Mouse (Mus musculus): ENCODE data around the gene Dnpep. TPM values are rescaled to one million over a fixed set of nuclear protein-coding genes. Genes with fewer than 3 reads are reported as not detected.

The Dnpep gene
- polyA plus RNA-seq (2015; fragmentation: Nextera tagmentation; extraction: Ambion mirVana) = 52.4 and 52.7 TPM in 2 replicates

DNA sequence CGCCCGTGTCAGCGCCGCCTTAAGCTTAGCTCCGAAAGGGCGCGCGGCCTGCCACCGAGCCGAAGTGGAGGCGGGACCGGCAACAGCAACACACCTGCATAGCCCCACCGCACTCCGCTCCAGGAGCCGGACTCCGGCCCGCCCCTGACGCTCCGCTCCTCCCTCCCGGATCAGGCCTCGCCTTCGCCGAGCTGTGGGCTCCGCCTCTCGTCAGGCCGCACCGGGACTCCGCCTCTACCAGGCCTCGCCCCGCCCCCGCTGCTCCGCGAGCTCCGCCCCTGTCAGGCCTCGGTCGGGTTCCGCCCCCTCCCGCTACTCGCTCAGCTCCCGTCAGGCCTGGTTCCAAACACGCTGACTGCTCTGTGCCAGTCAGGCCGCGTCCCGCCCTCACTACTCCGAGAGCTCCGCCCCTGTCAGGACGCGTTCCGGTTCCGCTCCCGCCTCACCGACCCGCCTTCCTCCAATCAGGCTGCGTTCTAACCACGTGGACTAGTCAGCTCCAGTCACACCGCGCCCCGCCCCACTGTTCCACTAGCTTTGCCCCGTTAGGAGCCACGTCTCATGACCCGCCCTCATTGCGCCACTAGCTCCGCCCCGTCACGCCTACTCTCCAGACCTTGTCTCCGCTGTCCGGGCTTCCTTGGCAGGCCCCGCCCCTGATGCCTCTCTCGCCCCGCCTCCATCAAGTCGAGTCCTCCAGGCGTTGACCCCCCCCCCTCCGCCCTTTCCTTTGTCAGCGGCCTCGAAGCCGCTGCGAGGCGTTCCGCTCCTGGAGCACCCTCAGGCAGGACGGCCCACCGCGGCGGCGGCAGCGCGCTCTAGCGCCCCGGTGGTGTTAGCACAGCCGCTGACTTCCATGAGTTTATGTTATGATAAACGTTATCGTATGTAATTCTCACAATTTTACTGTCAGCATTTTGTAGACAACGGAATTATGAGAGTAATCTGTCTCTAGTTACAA, at the start of gene Dnpep:
TSS of gene Dnpep (minus strand) at position 750 of the 961 bp plus-strand sequence.
- ATAC-seq (ENCODE audit: low read depth) = peak; percentile 93
- H3K4me3 ChIP-seq (ENCODE audit: low read depth, low read length) = peak within 1 kb of the TSS; percentile 88
- H3K4me1 ChIP-seq (ENCODE audit: control insufficient read depth, low read depth, low read length) = peaks cover 17% of the 10 kb centered on the region
- H3K4me2 ChIP-seq (ENCODE audit: low read depth, low read length) = peak within 1 kb of the TSS; percentile 96
- H3K9ac ChIP-seq (ENCODE audit: low read depth, low read length) = peak within 1 kb of the TSS; percentile 79
- no peaks in the 10 kb centered on the region for H3K9me3 ChIP-seq (replicated peaks; ENCODE audit: control insufficient read depth, low read length)
- H3K36me3 ChIP-seq (ENCODE audit: control insufficient read depth, insufficient read depth) = peaks cover 4% of the 10 kb centered on the region
- peak within 1 kb of the TSS; percentile 97 for H3K27ac ChIP-seq (ENCODE audit: low read length)
- under 1% methylated on average over 92 of the region's 92 CpGs for WGBS (ENCODE audit: insufficient replicate concordance)
- H3K27me3 ChIP-seq (ENCODE audit: control insufficient read depth, insufficient read depth, low read depth, low read length) = no peaks in the 10 kb centered on the region

DNA sequence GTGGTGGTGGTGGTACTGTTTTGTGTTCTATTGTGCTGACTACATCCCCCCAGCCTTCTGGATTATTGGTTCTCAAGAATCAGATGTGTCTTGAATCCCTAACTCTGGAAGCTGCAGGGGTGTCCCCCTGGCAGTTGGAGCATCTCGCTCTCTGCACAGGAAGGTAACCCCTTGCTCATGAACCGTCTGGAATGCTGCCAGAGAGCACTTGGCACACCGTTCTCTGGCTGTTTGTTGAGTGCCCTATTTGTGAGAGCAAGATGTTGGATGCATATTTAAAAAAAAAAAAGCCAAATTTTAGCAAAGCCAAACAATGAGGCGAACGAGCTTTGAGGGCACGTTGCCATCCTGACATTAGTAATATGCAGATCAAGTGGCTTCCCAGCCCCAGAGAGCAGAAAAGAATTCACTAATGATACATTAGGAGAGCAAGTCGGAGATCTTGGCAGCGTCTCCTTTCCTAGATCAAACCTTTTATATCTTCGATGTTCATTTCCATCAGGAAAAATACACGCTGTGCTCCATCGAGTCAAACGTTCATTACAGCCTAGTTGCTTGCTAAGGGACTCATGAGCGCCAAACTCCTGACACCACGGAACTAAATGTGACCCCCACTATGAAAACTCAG, 47.8 kb upstream of the Dnpep start:
- Histone ChIP-seq H3K9me3 (replicated peaks; ENCODE audit: control insufficient read depth, low read length) (no peaks in the 10 kb centered on the region), H3K4me1 (ENCODE audit: control insufficient read depth, low read depth, low read length) (no peaks in the 10 kb centered on the region), H3K36me3 (ENCODE audit: control insufficient read depth, insufficient read depth) (no peaks in the 10 kb centered on the region), H3K4me2 (ENCODE audit: low read depth, low read length) (no peak overlapping the region), H3K9ac (ENCODE audit: low read depth, low read length) (no peak overlapping the region), H3K4me3 (ENCODE audit: low read depth, low read length) (no peak overlapping the region), H3K27me3 (ENCODE audit: control insufficient read depth, insufficient read depth, low read depth, low read length) (peaks cover 7% of the 10 kb centered on the region), H3K27ac (ENCODE audit: low read length) (no peak overlapping the region)
- no peak for ATAC-seq (ENCODE audit: low read depth)
- WGBS (ENCODE audit: insufficient replicate concordance) = 62% methylated on average over 14 of the region's 14 CpGs

DNA sequence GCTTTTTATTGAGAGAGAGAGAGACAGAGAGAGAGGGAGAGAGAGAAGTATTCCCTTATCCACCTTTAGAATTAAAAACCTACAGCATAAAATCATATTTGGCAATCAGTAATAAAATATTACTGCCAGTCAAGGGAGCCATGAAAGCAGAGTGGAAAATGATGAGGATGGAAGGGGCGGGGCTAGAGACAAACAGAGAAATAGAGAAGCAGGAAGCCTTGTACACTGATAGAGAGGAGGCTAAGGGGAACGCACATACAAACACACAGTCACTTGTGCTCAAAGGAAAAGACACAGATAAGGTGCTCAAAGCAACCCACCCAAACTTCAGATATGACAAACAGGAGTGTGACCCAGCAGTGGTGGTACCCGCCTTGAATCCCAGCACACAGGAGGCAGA, 46.1 kb upstream of the Dnpep start:
- Histone ChIP-seq H3K9ac (ENCODE audit: low read depth, low read length) (no peak overlapping the region), H3K4me1 (ENCODE audit: control insufficient read depth, low read depth, low read length) (no peaks in the 10 kb centered on the region; the same call in 1 of the 2 replicates), H3K9me3 (replicated peaks; ENCODE audit: control insufficient read depth, low read length) (no peaks in the 10 kb centered on the region), H3K27me3 (ENCODE audit: control insufficient read depth, insufficient read depth, low read depth, low read length) (peaks cover 24% of the 10 kb centered on the region), H3K4me2 (ENCODE audit: low read depth, low read length) (no peak overlapping the region), H3K27ac (ENCODE audit: low read length) (no peak overlapping the region), H3K4me3 (ENCODE audit: low read depth, low read length) (no peak overlapping the region), H3K36me3 (ENCODE audit: control insufficient read depth, insufficient read depth) (no peaks in the 10 kb centered on the region)
- no peak for ATAC-seq (ENCODE audit: low read depth)
- WGBS (ENCODE audit: insufficient replicate concordance) = 44% methylated on average over 3 of the region's 3 CpGs

DNA sequence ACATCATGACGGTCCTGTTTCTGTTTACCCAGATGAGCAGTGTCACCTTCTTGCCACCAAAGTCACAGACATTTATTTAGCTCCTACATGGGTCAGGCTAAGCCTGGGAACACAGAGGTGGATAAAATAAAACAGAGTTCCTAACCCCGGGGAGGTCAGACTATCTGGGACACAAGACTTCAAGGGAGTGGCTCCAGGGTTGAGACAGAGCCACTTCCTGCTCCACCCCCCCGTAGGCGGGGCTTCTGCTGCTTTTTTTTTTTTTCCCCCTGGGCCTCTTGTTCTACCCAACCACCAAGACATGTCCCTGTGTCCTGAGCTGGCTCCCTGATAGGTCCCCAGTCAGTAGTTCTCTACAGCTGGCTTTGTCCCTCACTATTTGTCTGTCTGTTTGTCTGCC, 44.0 kb upstream of the Dnpep start:
- no peak overlapping the region for H3K4me2 ChIP-seq (ENCODE audit: low read depth, low read length)
- peaks cover 29% of the 10 kb centered on the region for H3K27me3 ChIP-seq (ENCODE audit: control insufficient read depth, insufficient read depth, low read depth, low read length)
- H3K9ac ChIP-seq (ENCODE audit: low read depth, low read length) = no peak overlapping the region
- H3K4me1 ChIP-seq (ENCODE audit: control insufficient read depth, low read depth, low read length) = no peaks in the 10 kb centered on the region; the same call in 1 of the 2 replicates
- H3K27ac ChIP-seq (ENCODE audit: low read length) = no peak overlapping the region
- H3K9me3 ChIP-seq (replicated peaks; ENCODE audit: control insufficient read depth, low read length) = no peaks in the 10 kb centered on the region
- H3K36me3 ChIP-seq (ENCODE audit: control insufficient read depth, insufficient read depth) = no peaks in the 10 kb centered on the region
- 15% methylated on average over 4 of the region's 4 CpGs for WGBS (ENCODE audit: insufficient replicate concordance)
- 0 out of 2 replicates have a peak, but pooled peaks have one; percentile 39 for ATAC-seq (ENCODE audit: low read depth)
- no peak overlapping the region for H3K4me3 ChIP-seq (ENCODE audit: low read depth, low read length)

DNA sequence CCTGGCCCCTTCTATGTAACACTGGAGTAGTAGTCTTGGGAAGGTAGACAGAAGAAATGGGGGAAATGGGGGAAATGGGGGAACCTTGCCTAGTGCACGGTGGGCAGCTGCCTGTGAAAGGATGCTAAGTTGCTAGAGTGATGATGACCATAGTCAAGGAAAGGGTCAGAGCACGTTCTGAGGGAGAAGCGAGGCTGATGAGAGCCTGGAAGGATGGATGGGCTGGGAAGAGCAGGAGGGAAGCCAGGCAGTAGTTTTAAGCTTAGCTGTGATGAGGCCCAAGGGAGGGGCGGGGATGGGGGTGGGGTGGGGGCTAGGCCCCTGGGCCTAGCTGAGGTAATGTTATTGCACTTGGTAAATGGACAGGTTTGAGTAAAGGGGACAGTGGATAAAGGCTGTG, 43.3 kb upstream of the Dnpep start:
- WGBS (ENCODE audit: insufficient replicate concordance) = 33% methylated on average over 4 of the region's 4 CpGs
- no peaks in the 10 kb centered on the region; the same call in 1 of the 2 replicates for H3K4me1 ChIP-seq (ENCODE audit: control insufficient read depth, low read depth, low read length)
- no peak overlapping the region for H3K9ac ChIP-seq (ENCODE audit: low read depth, low read length)
- H3K27me3 ChIP-seq (ENCODE audit: control insufficient read depth, insufficient read depth, low read depth, low read length) = peaks cover 29% of the 10 kb centered on the region
- H3K4me2 ChIP-seq (ENCODE audit: low read depth, low read length) = no peak overlapping the region
- no peaks in the 10 kb centered on the region for H3K9me3 ChIP-seq (replicated peaks; ENCODE audit: control insufficient read depth, low read length)
- H3K4me3 ChIP-seq (ENCODE audit: low read depth, low read length) = no peak overlapping the region
- H3K36me3 ChIP-seq (ENCODE audit: control insufficient read depth, insufficient read depth) = no peaks in the 10 kb centered on the region
- ATAC-seq (ENCODE audit: low read depth) = no peak
- H3K27ac ChIP-seq (ENCODE audit: low read length) = no peak overlapping the region

DNA sequence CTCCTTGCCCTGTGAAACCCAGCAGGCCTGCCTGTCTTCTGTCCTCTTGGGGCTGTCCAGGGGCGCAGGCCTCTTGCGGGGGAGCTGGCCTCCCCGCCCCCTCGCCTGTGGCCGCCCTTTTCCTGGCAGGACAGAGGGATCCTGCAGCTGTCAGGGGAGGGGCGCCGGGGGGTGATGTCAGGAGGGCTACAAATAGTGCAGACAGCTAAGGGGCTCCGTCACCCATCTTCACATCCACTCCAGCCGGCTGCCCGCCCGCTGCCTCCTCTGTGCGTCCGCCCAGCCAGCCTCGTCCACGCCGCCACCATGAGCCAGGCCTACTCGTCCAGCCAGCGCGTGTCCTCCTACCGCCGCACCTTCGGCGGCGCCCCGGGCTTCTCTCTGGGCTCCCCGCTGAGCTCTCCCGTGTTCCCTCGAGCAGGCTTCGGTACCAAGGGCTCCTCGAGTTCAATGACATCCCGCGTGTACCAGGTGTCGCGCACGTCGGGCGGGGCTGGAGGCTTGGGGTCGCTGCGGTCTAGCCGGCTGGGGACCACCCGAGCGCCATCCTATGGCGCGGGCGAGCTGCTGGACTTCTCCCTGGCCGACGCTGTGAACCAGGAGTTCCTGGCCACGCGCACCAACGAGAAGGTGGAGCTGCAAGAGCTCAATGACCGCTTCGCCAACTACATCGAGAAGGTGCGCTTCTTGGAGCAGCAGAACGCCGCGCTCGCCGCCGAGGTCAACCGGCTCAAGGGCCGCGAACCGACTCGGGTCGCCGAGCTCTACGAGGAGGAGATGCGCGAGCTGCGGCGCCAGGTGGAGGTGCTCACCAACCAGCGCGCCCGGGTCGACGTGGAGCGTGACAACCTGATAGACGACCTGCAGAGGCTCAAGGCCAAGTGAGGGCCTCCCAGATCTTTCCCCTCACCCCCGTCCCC, 42.6 kb upstream of the Dnpep start, which contains the start of gene Des:
TSS of gene Des (plus strand) at position 218 of the 920 bp plus-strand sequence.
- 0 out of 2 replicates have a peak, but pooled peaks have one; percentile 27 for ATAC-seq (ENCODE audit: low read depth)
- Histone ChIP-seq H3K9me3 (replicated peaks; ENCODE audit: control insufficient read depth, low read length) (no peaks in the 10 kb centered on the region), H3K4me3 (ENCODE audit: low read depth, low read length) (peak within 1 kb of the TSS; percentile 34), H3K36me3 (ENCODE audit: control insufficient read depth, insufficient read depth) (no peaks in the 10 kb centered on the region), H3K9ac (ENCODE audit: low read depth, low read length) (peak within 1 kb of the TSS; percentile 9; the same call in 1 of the 2 replicates), H3K4me1 (ENCODE audit: control insufficient read depth, low read depth, low read length) (no peaks in the 10 kb centered on the region; the same call in 1 of the 2 replicates), H3K27ac (ENCODE audit: low read length) (no peak within 1 kb of the TSS), H3K4me2 (ENCODE audit: low read depth, low read length) (peak within 1 kb of the TSS; percentile 44), H3K27me3 (ENCODE audit: control insufficient read depth, insufficient read depth, low read depth, low read length) (peaks cover 29% of the 10 kb centered on the region)
- WGBS (ENCODE audit: insufficient replicate concordance) = 4% methylated on average over 79 of the region's 80 CpGs

DNA sequence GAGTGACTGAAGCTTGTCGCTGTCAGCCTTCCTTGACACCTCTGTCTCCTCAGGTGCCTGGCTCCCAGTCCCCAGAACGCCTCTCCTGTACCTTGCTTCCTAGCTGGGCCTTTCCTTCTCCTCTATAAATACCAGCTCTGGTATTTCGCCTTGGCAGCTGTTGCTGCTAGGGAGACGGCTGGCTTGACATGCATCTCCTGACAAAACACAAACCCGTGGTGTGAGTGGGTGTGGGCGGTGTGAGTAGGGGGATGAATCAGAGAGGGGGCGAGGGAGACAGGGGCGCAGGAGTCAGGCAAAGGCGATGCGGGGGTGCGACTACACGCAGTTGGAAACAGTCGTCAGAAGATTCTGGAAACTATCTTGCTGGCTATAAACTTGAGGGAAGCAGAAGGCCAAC, 41.6 kb upstream of the Dnpep start:
- Histone ChIP-seq H3K4me2 (ENCODE audit: low read depth, low read length) (no peak overlapping the region), H3K27ac (ENCODE audit: low read length) (no peak overlapping the region), H3K4me1 (ENCODE audit: control insufficient read depth, low read depth, low read length) (no peaks in the 10 kb centered on the region; the same call in 1 of the 2 replicates), H3K9me3 (replicated peaks; ENCODE audit: control insufficient read depth, low read length) (no peaks in the 10 kb centered on the region), H3K9ac (ENCODE audit: low read depth, low read length) (no peak overlapping the region), H3K4me3 (ENCODE audit: low read depth, low read length) (no peak overlapping the region), H3K27me3 (ENCODE audit: control insufficient read depth, insufficient read depth, low read depth, low read length) (peaks cover 29% of the 10 kb centered on the region), H3K36me3 (ENCODE audit: control insufficient read depth, insufficient read depth) (no peaks in the 10 kb centered on the region)
- ATAC-seq (ENCODE audit: low read depth) = no peak
- WGBS (ENCODE audit: insufficient replicate concordance) = 59% methylated on average over 13 of the region's 13 CpGs

DNA sequence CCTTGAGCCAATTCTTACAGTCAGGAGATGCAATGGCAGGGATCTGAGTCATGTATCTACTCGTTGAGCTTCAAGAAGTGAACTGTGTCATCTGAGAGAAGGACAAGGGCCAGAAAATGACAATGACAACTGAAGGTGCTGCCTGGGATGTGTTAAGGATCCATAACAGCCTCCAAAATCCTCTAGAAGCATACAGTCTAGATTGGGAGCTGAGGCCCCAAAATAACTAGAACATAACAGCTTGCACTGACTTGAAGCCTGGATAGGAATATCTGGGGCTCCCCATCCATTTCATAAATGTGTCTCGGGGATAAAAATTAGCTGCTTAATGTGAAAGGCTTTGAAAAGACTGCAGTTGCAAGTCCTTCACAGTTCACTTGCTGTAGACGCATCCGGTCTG, 40.2 kb upstream of the Dnpep start:
- Histone ChIP-seq H3K9ac (ENCODE audit: low read depth, low read length) (no peak overlapping the region), H3K36me3 (ENCODE audit: control insufficient read depth, insufficient read depth) (no peaks in the 10 kb centered on the region), H3K9me3 (replicated peaks; ENCODE audit: control insufficient read depth, low read length) (no peaks in the 10 kb centered on the region), H3K27me3 (ENCODE audit: control insufficient read depth, insufficient read depth, low read depth, low read length) (peaks cover 29% of the 10 kb centered on the region), H3K4me3 (ENCODE audit: low read depth, low read length) (no peak overlapping the region), H3K4me1 (ENCODE audit: control insufficient read depth, low read depth, low read length) (no peaks in the 10 kb centered on the region; the same call in 1 of the 2 replicates), H3K4me2 (ENCODE audit: low read depth, low read length) (no peak overlapping the region), H3K27ac (ENCODE audit: low read length) (no peak overlapping the region)
- WGBS (ENCODE audit: insufficient replicate concordance) = 57% methylated on average over 4 of the region's 4 CpGs
- no peak for ATAC-seq (ENCODE audit: low read depth)
